In the genomic region with DNA sequence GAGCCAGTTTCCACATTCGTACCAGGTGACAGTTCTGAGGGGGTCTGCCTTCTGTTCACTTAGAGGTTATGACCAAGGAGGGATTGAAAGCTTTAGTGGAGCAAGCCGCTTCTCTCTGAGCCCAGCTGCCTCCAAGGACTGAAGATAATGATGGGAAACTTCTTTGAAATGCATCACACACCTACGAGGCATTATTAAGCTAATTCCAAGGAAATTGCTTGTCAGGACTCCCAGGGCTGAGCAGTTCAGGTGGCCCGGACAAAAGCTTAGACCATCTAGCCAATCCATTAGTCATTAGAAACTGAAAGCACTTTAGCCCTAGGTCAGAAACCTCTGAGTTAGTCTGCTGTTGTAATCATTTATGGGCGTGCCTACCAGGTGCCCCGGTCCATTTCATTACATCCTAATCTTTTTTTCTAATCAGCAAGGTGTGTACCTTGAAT, we compare ENCODE assay signal across 8 mouse cellular contexts. TPM values are rescaled to one million over a fixed set of nuclear protein-coding genes. Genes with fewer than 3 reads are reported as not detected.
DNase-seq lines count a peak whose midpoint lies in the region; ATAC-seq and TF ChIP-seq lines count a peak whose summit lies in the region.

No protein-coding gene starts in this region.

- H3K9ac ChIP-seq in kidney, postnatal 0 days (ENCODE audit: low read depth, low read length), result peak overlapping the region; percentile 93
- no peak overlapping the region for H3K9ac ChIP-seq in neural tube, embryonic 15.5 days (replicated peaks)

- no peak for ATAC-seq in kidney, postnatal 0 days (replicated peaks; ENCODE audit: low FRiP score, low read depth)
- no peak for ATAC-seq in neural tube, embryonic 15.5 days (ENCODE audit: low FRiP score)

- no peak for TF ChIP-seq CTCF in kidney, postnatal 0 days (IDR thresholded peaks at IDR 0.05; ENCODE audit: low read depth)

- 8% methylated on average over 6 of the region's 6 CpGs for WGBS in heart, embryonic 10.5 days
- WGBS in kidney, postnatal 0 days, result 9% methylated on average over 6 of the region's 6 CpGs
- 10% methylated on average over 6 of the region's 6 CpGs for WGBS in neural tube, embryonic 15.5 days

- peaks cover 7% of the 10 kb centered on the region; the same call in 1 of the 2 replicates for H3K36me3 ChIP-seq in heart, embryonic 10.5 days
- H3K36me3 ChIP-seq in kidney, postnatal 0 days (ENCODE audit: insufficient read depth, low read length), result peaks cover 4% of the 10 kb centered on the region; the same call in 1 of the 2 replicates
- no peaks in the 10 kb centered on the region for H3K36me3 ChIP-seq in neural tube, embryonic 15.5 days

- peak overlapping the region; percentile 85 for H3K4me3 ChIP-seq in heart, embryonic 10.5 days
- peak overlapping the region; percentile 63 for H3K4me3 ChIP-seq in kidney, postnatal 0 days (replicated peaks; ENCODE audit: low read depth, low read length)
- H3K4me3 ChIP-seq in neural tube, embryonic 15.5 days (replicated peaks), result no peak overlapping the region

- H3K9me3 ChIP-seq in heart, embryonic 10.5 days, result no peaks in the 10 kb centered on the region
- no peaks in the 10 kb centered on the region for H3K9me3 ChIP-seq in kidney, postnatal 0 days (replicated peaks; ENCODE audit: low read length)
- H3K9me3 ChIP-seq in neural tube, embryonic 15.5 days (replicated peaks), result no peaks in the 10 kb centered on the region

- H3K4me1 ChIP-seq in heart, embryonic 10.5 days, result peaks cover 67% of the 10 kb centered on the region
- peaks cover 10% of the 10 kb centered on the region for H3K4me1 ChIP-seq in kidney, postnatal 0 days (replicated peaks; ENCODE audit: insufficient read depth, low read length)
- peaks cover 60% of the 10 kb centered on the region for H3K4me1 ChIP-seq in neural tube, embryonic 15.5 days

- DNase-seq in retina, embryonic 14.5 days (ENCODE audit: low spot score), result peak; percentile 21
- DNase-seq in retina, postnatal 1 day, result no peak
- no peak for DNase-seq in heart, embryonic 10.5 days (ENCODE audit: low spot score)
- DNase-seq in kidney, postnatal 0 days (ENCODE audit: low spot score), result no peak
- no peak for DNase-seq in frontal cortex, postnatal 36 days (ENCODE audit: low spot score in 2 of 2)
- DNase-seq in thymus, postnatal 36 days, result no peak
- DNase-seq in spleen, postnatal 36 days (ENCODE audit: low spot score in 2 of 2), result no peak

- H3K27ac ChIP-seq in heart, embryonic 10.5 days, result peak overlapping the region; percentile 95
- H3K27ac ChIP-seq in kidney, postnatal 0 days, result peak overlapping the region; percentile 91
- peak overlapping the region; percentile 88 for H3K27ac ChIP-seq in neural tube, embryonic 15.5 days (replicated peaks)

- peaks cover 20% of the 10 kb centered on the region; the same call in 1 of the 2 replicates for H3K27me3 ChIP-seq in heart, embryonic 10.5 days (ENCODE audit: insufficient read depth, poor library complexity, severe bottlenecking)
- no peaks in the 10 kb centered on the region for H3K27me3 ChIP-seq in kidney, postnatal 0 days (ENCODE audit: insufficient read depth, low read length)
- H3K27me3 ChIP-seq in neural tube, embryonic 15.5 days (replicated peaks), result peaks cover 20% of the 10 kb centered on the region; the same call in 1 of the 2 replicates

- peak overlapping the region; percentile 56 for H3K4me2 ChIP-seq in kidney, postnatal 0 days (ENCODE audit: low read length)
- peak overlapping the region; percentile 87 for H3K4me2 ChIP-seq in neural tube, embryonic 15.5 days

RNA-seq across cellular contexts. Expression of a gene that starts 3.4 kb away (rescaled TPM):
- polyA plus RNA-seq in heart, embryonic 10.5 days (2016; fragmentation: Nextera tagmentation; extraction: Ambion mirVana), result 324 and 492 TPM in 2 replicates
- polyA plus RNA-seq in kidney, postnatal 0 days (2015; fragmentation: Nextera tagmentation; extraction: Ambion mirVana), result 764 and 829 TPM in 2 replicates
- 227 TPM in 2 replicates for polyA plus RNA-seq in neural tube, embryonic 15.5 days (2015; fragmentation: Nextera tagmentation; extraction: Ambion mirVana)

RNA-seq across cellular contexts. Expression of a gene that starts 25.5 kb away (rescaled TPM):
- polyA plus RNA-seq in heart, embryonic 10.5 days (2016; fragmentation: Nextera tagmentation; extraction: Ambion mirVana), result 6.3 and 6.6 TPM in 2 replicates
- polyA plus RNA-seq in kidney, postnatal 0 days (2015; fragmentation: Nextera tagmentation; extraction: Ambion mirVana), result 3.2 and 3.8 TPM in 2 replicates
- polyA plus RNA-seq in neural tube, embryonic 15.5 days (2015; fragmentation: Nextera tagmentation; extraction: Ambion mirVana), result 2.1 and 4.4 TPM in 2 replicates

RNA-seq across cellular contexts. Expression of a gene that starts 59.4 kb away (rescaled TPM):
- 3.4 and 3.7 TPM in 2 replicates for polyA plus RNA-seq in heart, embryonic 10.5 days (2016; fragmentation: Nextera tagmentation; extraction: Ambion mirVana)
- 2.7 and 3.0 TPM in 2 replicates for polyA plus RNA-seq in kidney, postnatal 0 days (2015; fragmentation: Nextera tagmentation; extraction: Ambion mirVana)
- polyA plus RNA-seq in neural tube, embryonic 15.5 days (2015; fragmentation: Nextera tagmentation; extraction: Ambion mirVana), result 6.6 and 6.7 TPM in 2 replicates
